ENCODE assay signal across 10 mouse cellular contexts in the genomic region with DNA sequence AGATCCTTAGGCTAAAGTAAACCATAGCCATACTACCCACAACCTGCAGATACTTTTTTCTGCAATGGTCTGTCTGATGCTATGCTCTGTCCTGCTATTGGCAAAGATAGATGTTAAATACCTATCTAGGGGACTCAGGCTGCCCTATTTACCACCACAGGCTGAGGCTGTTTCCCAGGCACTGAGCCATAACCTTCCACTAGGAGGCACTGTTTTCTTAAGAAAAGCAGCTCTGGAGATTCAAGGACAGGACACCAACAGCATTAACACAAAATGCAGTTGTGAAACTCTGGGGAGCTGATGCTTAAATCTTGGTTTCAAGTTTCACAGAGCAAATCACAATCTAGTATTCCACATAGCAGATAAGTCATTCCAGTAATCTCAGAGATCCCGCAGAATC.
DNase-seq lines count a peak whose midpoint lies in the region; ATAC-seq and TF ChIP-seq lines count a peak whose summit lies in the region.
"Had no signal": no experiment of that assay in that cellular context is flagged by ENCODE, and none has a peak within 500 bp of the region (broad histone marks: within the 10 kb centered on the region; RNA-seq: fewer than 3 reads in every experiment).

No protein-coding gene starts in this region.

- DNase-seq in CD4-positive, CD25-positive, alpha-beta regulatory T cell, adult 2 months (ENCODE audit: low read depth, low spot score): peak; percentile 65
- DNase-seq in left cerebral cortex, adult 2 months (ENCODE audit: extremely low spot score in 1 of 2, low spot score in 2 of 2): no peak
- DNase-seq in left cerebral cortex, adult 8-10 months (ENCODE audit: low spot score in 2 of 2): no peak
- DNase-seq in Patski (ENCODE audit: low read depth, low spot score): no peak
- peak; percentile 43 for DNase-seq in layer of hippocampus, adult 9-10 months (ENCODE audit: low spot score)
- peak; percentile 20 for DNase-seq in right cerebral cortex, postnatal 4 days

- H3K27me3 ChIP-seq in Patski: no peaks in the 10 kb centered on the region
- H3K27me3 ChIP-seq: heart, embryonic 15.5 days had no signal

- H3K4me3 ChIP-seq in left cerebral cortex, adult 2 months: no peak overlapping the region
- H3K4me3 ChIP-seq in cortical plate, adult 2 months (ENCODE audit: insufficient read depth, low read length): no peak overlapping the region
- H3K4me3 ChIP-seq: heart, embryonic 15.5 days; megakaryocyte, embryonic 14.5 days had no signal

- in situ Hi-C loops in Patski (cut with MboI; ENCODE audit: low pct_unique_long_range_greater_than_20kb): no loop called here

- peak; percentile 77 for TF ChIP-seq CTCF in left cerebral cortex, adult 2 months (IDR thresholded peaks at IDR 0.05)
- TF ChIP-seq CTCF in Patski (IDR thresholded peaks at IDR 0.05): peak; percentile 89
- TF ChIP-seq CTCF in cortical plate, adult 2 months (IDR thresholded peaks at IDR 0.05; ENCODE audit: extremely low read depth, insufficient read depth, low read length): peak; percentile 61

- intact Hi-C loops in left cerebral cortex, adult 2 months (cut with DNase I): loop anchor here (2.0 kb wide), 1 partner anchor 229 kb away; no protein-coding TSS in a partner anchor

- H3K4me1 ChIP-seq in cortical plate, adult 2 months (ENCODE audit: control insufficient read depth, insufficient read depth, low read length): no peaks in the 10 kb centered on the region
- H3K4me1 ChIP-seq: heart, embryonic 15.5 days; megakaryocyte, embryonic 14.5 days had no signal

- no peak for TF ChIP-seq POLR2A in cortical plate, adult 2 months (IDR thresholded peaks at IDR 0.05; ENCODE audit: extremely low read depth, insufficient read depth, low read length)

- H3K27ac ChIP-seq in left cerebral cortex, adult 2 months: no peak overlapping the region
- H3K27ac ChIP-seq in cortical plate, adult 2 months (ENCODE audit: insufficient read depth, low read length): no peak overlapping the region
- H3K27ac ChIP-seq: heart, embryonic 15.5 days had no signal

- POLR2A ChIA-PET in Patski (lab: Charles Lee): no interaction called here

- CTCF ChIA-PET in Patski (lab: Charles Lee): interaction anchor here (0.9 to 2.4 kb wide), 9 partner anchors 9 to 279 kb away, joined by 3 to 9 read pairs (median 3); no protein-coding TSS in a partner anchor

- no peak for ATAC-seq in CD4-positive, CD25-positive, alpha-beta regulatory T cell, adult 4 months
- ATAC-seq in Patski: no peak

Comparison
In these comparisons a context has a peak if more than half of its experiments do, and no peak if none do; other contexts are left out.
1. DNase-seq: peak in CD4-positive, CD25-positive, alpha-beta regulatory T cell, adult 2 months (single experiment), layer of hippocampus, adult 9-10 months (single experiment) and right cerebral cortex, postnatal 4 days (single experiment); none in left cerebral cortex, adult 2 months (0 of 2), left cerebral cortex, adult 8-10 months (0 of 2) and Patski (single experiment).
2. Peak in every context shown above with its lines, with median percentiles within 50 percentile points of each other: CTCF ChIP-seq.